Mouse (Mus musculus) embryonic fibroblast, embryonic 13.5 days (primary cell): Measurements from ENCODE around the gene Abi3bp.

Source experiments
- CTCF ChIP-seq: IDR thresholded peaks from 2 replicates; pipeline ENCODE4 v1.5.1; 2011; ENCODE audit warnings: mild to moderate bottlenecking, control low read depth, low read length, moderate library complexity, borderline replicate concordance; ENCODE audit not compliant: insufficient read depth
- POLR2A ChIP-seq: IDR thresholded peaks from 2 replicates; pipeline ENCODE4 v1.6.1; 2011; ENCODE audit warnings: low read depth, mild to moderate bottlenecking, control low read depth, low read length, moderate library complexity

DNA sequence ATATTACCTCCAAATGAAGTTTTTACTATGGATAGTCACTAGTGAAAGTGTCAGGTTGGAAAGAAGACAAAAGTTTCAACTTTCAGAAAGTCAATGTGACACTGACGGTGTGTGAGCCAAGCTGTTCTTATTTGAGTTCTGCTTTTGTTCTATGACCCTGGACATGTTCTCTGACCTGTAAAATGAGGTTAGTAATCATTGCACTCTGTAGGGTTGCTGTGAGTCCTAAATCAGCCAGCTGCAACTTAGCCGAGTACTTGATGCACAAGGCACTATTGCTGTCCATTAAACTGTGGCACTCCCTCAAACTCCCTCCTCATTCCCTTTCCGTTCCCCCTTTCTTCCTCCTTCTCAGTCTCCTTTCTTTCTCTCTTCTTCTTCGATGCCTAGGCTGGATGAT is 37.4 kb upstream of the Abi3bp start:
- TF ChIP-seq POLR2A (no peak), CTCF (no peak)
